Mouse (Mus musculus) limb, embryonic 12.5 days (tissue): Measurements from ENCODE around the gene Cst3. TPM values are rescaled to one million over a fixed set of nuclear protein-coding genes. Genes with fewer than 3 reads are reported as not detected.

Experiments
- ATAC-seq: fragments of 200-750 bp; cut with Nextera tagmentation; 2 replicates; pipeline ENCODE4 v1.8.0; 2017; ENCODE audit warnings: low read depth, moderate TSS enrichment; ENCODE audit not compliant: insufficient number of reproducible peaks, insufficient read depth, low FRiP score, low TSS enrichment
- H3K27ac ChIP-seq: fragments of 300-500 bp; sonication (generic); 2 replicates; pipeline ENCODE4 v1.5.1; 2016; ENCODE audit warnings: mild to moderate bottlenecking, moderate library complexity
- H3K27me3 ChIP-seq: fragments of 300-500 bp; sonication (generic); 2 replicates; pipeline ENCODE4 v1.6.1; 2016; ENCODE audit warnings: mild to moderate bottlenecking, moderate library complexity
- H3K36me3 ChIP-seq: fragments of 300-500 bp; sonication (generic); 2 replicates; pipeline ENCODE4 v1.6.1; 2016; ENCODE audit warnings: mild to moderate bottlenecking, moderate library complexity
- H3K4me1 ChIP-seq: fragments of 300-500 bp; sonication (generic); replicated peaks from 2 replicates; pipeline ENCODE4 v1.6.1; 2016
- H3K4me2 ChIP-seq: fragments of 300-500 bp; sonication (generic); 2 replicates; pipeline ENCODE4 v1.6.1; 2016; ENCODE audit warnings: mild to moderate bottlenecking, moderate library complexity
- H3K4me3 ChIP-seq: fragments of 300-500 bp; sonication (generic); replicated peaks from 2 replicates; pipeline ENCODE4 v1.5.1; 2016; ENCODE audit warnings: mild to moderate bottlenecking
- H3K9ac ChIP-seq: fragments of 300-500 bp; sonication (generic); replicated peaks from 2 replicates; pipeline ENCODE4 v1.6.1; 2016; ENCODE audit warnings: mild to moderate bottlenecking, moderate library complexity
- H3K9me3 ChIP-seq: fragments of 300-500 bp; sonication (generic); 2 replicates; pipeline ENCODE4 v1.6.1; 2016; ENCODE audit warnings: mild to moderate bottlenecking, moderate library complexity
- WGBS: fragments of 180-500 bp; shearing (Covaris S2); methylation state at CpG from one replicate; pipeline ENCODE4 v1.1.7; 2016; 5-methylcytosine and 5-hydroxymethylcytosine counted together
- polyA plus RNA-seq: library from polyadenylated mRNA; unstranded; fragments of >200 nt; fragmentation: Nextera tagmentation; extraction: Ambion mirVana; gene quantifications from 2 replicates; pipeline ENCODE4 v1.2.1, GENCODE M21; 2016

Cst3 gene
- 287 and 288 TPM in 2 replicates for polyA plus RNA-seq

- H3K9me3 ChIP-seq = no peaks in the 10 kb centered on the region
- no peaks in the 10 kb centered on the region for H3K27me3 ChIP-seq
- H3K4me1 ChIP-seq = peaks cover 28% of the 10 kb centered on the region
- H3K27ac ChIP-seq = peak within 1 kb of the TSS; percentile 93
- H3K9ac ChIP-seq = peak within 1 kb of the TSS; percentile 86
- peak; percentile 95 for ATAC-seq
- H3K4me3 ChIP-seq = peak within 1 kb of the TSS; percentile 80
- H3K36me3 ChIP-seq = peaks cover 26% of the 10 kb centered on the region
- H3K4me2 ChIP-seq = peak within 1 kb of the TSS; percentile 70
- WGBS = 2% methylated on average over 19 of the region's 19 CpGs
These were observed at the start of gene Cst3 for GRCm38 (mm10) chr2:148875335-148875811. Gene Cst3 (minus strand): TSS chr2:148875692.

DNA sequence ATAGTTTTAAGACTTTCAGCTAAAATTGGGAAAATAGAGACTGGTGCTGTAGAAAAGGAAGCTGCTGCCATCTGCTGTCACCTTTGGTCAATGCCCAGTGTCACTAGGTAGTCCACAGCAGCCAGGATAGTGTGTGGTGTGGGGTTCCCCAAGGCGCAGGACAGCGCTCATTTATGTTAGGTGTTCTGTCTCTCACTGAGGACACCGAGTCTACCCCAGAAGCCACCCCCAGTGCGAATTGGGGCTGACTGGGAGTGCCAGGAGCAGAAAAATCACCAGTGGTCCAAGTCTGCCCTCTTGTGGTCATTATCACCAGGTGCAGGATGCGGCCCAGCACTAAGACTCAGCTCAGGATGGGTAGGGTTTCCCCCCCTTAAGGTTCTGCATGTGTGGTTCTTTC is 26.8 kb upstream of the Cst3 start:
- Histone ChIP-seq H3K27me3 (no peaks in the 10 kb centered on the region), H3K27ac (no peak overlapping the region), H3K9ac (no peak overlapping the region), H3K4me2 (no peak overlapping the region), H3K36me3 (no peaks in the 10 kb centered on the region), H3K4me3 (no peak overlapping the region), H3K9me3 (no peaks in the 10 kb centered on the region), H3K4me1 (no peaks in the 10 kb centered on the region)
- WGBS = 9% methylated on average over 5 of the region's 5 CpGs
- peak; percentile 80; the same call in 1 of the 2 replicates for ATAC-seq

DNA sequence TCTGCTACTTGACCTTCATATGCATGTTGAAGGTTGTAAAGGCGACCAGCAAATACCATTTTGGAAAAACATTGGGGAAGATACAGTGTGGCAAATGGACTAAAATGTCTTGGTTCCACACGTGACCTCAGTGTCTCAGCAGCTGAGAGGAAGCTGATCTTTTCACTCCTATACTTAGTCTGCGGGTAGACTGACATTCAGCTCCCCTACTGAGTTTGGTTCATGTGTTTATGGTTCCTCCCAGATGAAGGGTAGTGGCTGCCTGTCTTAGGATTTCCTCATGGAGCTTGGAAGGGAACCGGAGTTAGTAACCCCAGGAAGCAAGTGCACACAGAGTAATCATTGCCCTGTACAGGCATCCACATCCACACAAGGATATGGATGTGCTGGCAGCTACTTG is 24.8 kb upstream of the Cst3 start:
- WGBS = 60% methylated on average over 4 of the region's 4 CpGs
- H3K9ac ChIP-seq = no peak overlapping the region
- H3K4me1 ChIP-seq = no peaks in the 10 kb centered on the region
- H3K27me3 ChIP-seq = no peaks in the 10 kb centered on the region
- H3K27ac ChIP-seq = no peak overlapping the region
- H3K36me3 ChIP-seq = no peaks in the 10 kb centered on the region
- no peaks in the 10 kb centered on the region for H3K9me3 ChIP-seq
- no peak overlapping the region for H3K4me3 ChIP-seq
- no peak overlapping the region for H3K4me2 ChIP-seq
- no peak for ATAC-seq

DNA sequence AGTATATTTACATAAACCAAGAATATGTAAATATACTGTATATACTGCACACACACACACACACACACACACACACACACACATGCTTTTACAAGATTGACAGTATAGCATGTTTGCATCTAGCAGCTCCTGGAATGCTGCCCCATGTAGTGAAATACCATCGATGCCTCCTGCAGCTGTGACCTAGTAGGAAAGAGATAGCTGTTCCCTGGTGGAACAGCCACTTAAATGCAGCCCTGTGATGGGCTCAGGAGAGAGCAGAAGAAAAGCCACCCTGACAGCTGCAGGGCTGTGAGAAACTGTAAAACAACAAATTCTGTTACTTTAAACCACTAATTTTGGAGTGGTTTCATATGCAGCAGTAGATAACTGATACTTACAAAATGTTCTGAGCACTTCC is 20.7 kb upstream of the Cst3 start:
- Histone ChIP-seq H3K4me1 (no peaks in the 10 kb centered on the region), H3K9me3 (no peaks in the 10 kb centered on the region), H3K36me3 (no peaks in the 10 kb centered on the region), H3K9ac (no peak overlapping the region), H3K27me3 (no peaks in the 10 kb centered on the region), H3K4me3 (no peak overlapping the region), H3K27ac (no peak overlapping the region), H3K4me2 (no peak overlapping the region)
- peak; percentile 72; the same call in 1 of the 2 replicates for ATAC-seq
- 83% methylated on average over 1 of the region's 1 CpGs for WGBS

GRCm38 (mm10) chr2:148893107-148893506 is 17.6 kb upstream of the Cst3 start:
- H3K4me3 ChIP-seq = no peak overlapping the region
- H3K27me3 ChIP-seq = no peaks in the 10 kb centered on the region
- H3K4me2 ChIP-seq = no peak overlapping the region
- no peak overlapping the region for H3K9ac ChIP-seq
- no peaks in the 10 kb centered on the region for H3K4me1 ChIP-seq
- H3K9me3 ChIP-seq = no peaks in the 10 kb centered on the region
- H3K36me3 ChIP-seq = no peaks in the 10 kb centered on the region
- no peak for ATAC-seq
- H3K27ac ChIP-seq = no peak overlapping the region

GRCm38 (mm10) chr2:148890021-148890851 is 14.7 kb upstream of the Cst3 start:
- no peaks in the 10 kb centered on the region for H3K4me1 ChIP-seq
- H3K27ac ChIP-seq = no peak overlapping the region
- no peak for ATAC-seq
- no peak overlapping the region for H3K4me3 ChIP-seq
- no peaks in the 10 kb centered on the region for H3K9me3 ChIP-seq
- no peak overlapping the region for H3K4me2 ChIP-seq
- H3K27me3 ChIP-seq = no peaks in the 10 kb centered on the region
- WGBS = 85% methylated on average over 5 of the region's 5 CpGs
- no peaks in the 10 kb centered on the region for H3K36me3 ChIP-seq
- no peak overlapping the region for H3K9ac ChIP-seq

DNA sequence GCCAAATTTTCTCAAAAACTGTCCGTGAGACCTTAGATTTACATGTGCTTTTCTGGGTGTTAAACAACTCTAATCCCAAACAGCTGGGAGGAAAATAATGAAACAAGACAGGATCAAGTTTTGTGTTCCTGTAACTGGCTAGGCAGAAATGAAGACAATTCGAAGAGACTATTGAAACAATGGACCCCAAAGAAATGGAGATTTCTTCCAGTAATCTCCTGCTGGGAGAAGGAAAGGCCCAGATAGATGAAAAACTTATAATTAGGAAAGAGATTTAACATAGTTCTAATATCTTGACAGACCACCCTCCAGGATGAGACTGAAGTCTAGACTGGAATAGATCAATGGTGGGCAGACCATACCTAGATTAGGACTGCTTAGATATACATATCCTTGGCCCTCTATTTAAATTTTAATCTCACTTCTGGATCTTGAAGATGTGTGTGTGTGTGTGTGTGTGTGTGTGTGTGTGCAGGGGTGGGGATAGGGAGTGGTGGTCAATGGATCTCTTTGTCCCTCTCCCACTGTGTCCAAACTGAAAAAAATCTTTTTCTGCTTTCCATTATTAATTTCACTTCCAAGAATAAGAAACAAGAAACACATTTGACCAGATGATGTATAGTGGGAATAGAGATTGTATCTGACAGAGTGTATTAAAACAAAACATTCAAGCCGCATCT is 14.0 kb upstream of the Cst3 start:
- H3K4me1 ChIP-seq = no peaks in the 10 kb centered on the region
- H3K36me3 ChIP-seq = no peaks in the 10 kb centered on the region
- H3K9ac ChIP-seq = no peak overlapping the region
- ATAC-seq = no peak
- H3K27ac ChIP-seq = no peak overlapping the region
- H3K4me3 ChIP-seq = no peak overlapping the region
- H3K4me2 ChIP-seq = no peak overlapping the region
- H3K27me3 ChIP-seq = no peaks in the 10 kb centered on the region
- 76% methylated on average over 3 of the region's 3 CpGs for WGBS
- H3K9me3 ChIP-seq = no peaks in the 10 kb centered on the region

GRCm38 (mm10) chr2:148888872-148889271 is 13.4 kb upstream of the Cst3 start:
- Histone ChIP-seq H3K27me3 (no peaks in the 10 kb centered on the region), H3K4me1 (no peaks in the 10 kb centered on the region), H3K9me3 (no peaks in the 10 kb centered on the region), H3K9ac (no peak overlapping the region), H3K4me3 (no peak overlapping the region), H3K4me2 (no peak overlapping the region), H3K36me3 (no peaks in the 10 kb centered on the region), H3K27ac (no peak overlapping the region)
- 80% methylated on average over 3 of the region's 3 CpGs for WGBS
- ATAC-seq = no peak

- H3K36me3 ChIP-seq = no peaks in the 10 kb centered on the region
- H3K9ac ChIP-seq = no peak overlapping the region
- no peaks in the 10 kb centered on the region for H3K4me1 ChIP-seq
- H3K27ac ChIP-seq = no peak overlapping the region
- H3K4me2 ChIP-seq = no peak overlapping the region
- no peak overlapping the region for H3K4me3 ChIP-seq
- ATAC-seq = no peak
- H3K9me3 ChIP-seq = no peaks in the 10 kb centered on the region
- no peaks in the 10 kb centered on the region for H3K27me3 ChIP-seq
These were observed 9.2 kb upstream of the Cst3 start for GRCm38 (mm10) chr2:148884738-148885137.

GRCm38 (mm10) chr2:148879199-148879598 is 3.7 kb upstream of the Cst3 start:
- ATAC-seq = no peak
- Histone ChIP-seq H3K4me3 (no peak overlapping the region), H3K9me3 (no peaks in the 10 kb centered on the region), H3K27me3 (no peaks in the 10 kb centered on the region), H3K36me3 (no peaks in the 10 kb centered on the region), H3K27ac (no peak overlapping the region), H3K4me1 (peaks cover 11% of the 10 kb centered on the region), H3K4me2 (no peak overlapping the region), H3K9ac (no peak overlapping the region)
- 20% methylated on average over 1 of the region's 1 CpGs for WGBS

DNA sequence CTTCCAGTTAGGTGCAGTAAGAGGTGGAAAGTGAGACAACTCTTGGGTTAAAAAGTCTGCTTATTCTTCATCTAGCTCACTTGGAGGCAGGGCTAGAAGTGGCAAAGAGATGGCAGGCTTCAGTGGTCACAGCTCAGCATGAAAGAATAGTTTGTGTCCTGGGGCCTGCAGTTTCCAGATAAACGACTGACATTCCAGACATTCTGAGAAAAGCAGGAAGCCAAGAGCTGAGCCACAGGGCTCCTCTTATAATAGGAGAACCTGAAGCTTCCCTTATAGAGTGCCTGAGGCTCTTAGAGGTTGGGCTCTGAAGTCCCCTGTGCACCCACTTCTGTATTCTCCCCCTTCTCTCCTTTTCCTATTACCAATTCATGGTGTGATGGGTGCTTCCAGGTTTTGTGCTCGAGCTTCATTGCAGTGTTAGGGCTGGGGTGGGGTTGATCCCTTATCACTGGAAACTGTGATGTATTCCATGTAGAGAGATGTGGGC is 3.2 kb upstream of the Cst3 start:
- Histone ChIP-seq H3K9ac (no peak overlapping the region), H3K4me2 (no peak overlapping the region), H3K9me3 (no peaks in the 10 kb centered on the region), H3K27ac (no peak overlapping the region), H3K4me1 (peaks cover 16% of the 10 kb centered on the region), H3K4me3 (no peak overlapping the region), H3K36me3 (no peaks in the 10 kb centered on the region), H3K27me3 (no peaks in the 10 kb centered on the region)
- WGBS = 9% methylated on average over 2 of the region's 2 CpGs
- no peak for ATAC-seq
